Mouse (Mus musculus) limb, embryonic 13.5 days (tissue): ENCODE measurements around the gene Asf1b. TPM values are rescaled to one million over a fixed set of nuclear protein-coding genes. Genes with fewer than 3 reads are reported as not detected.
A peak's percentile ranks its signal among the peaks of the same experiment; 100 is the strongest.

Experiments
- ATAC-seq: fragments of 200-750 bp; cut with Nextera tagmentation; 2 replicates; pipeline ENCODE4 v1.8.0; 2017; ENCODE audit warnings: low read depth, moderate number of reproducible peaks, moderate TSS enrichment; ENCODE audit not compliant: low FRiP score
- H3K27ac ChIP-seq: fragments of 300-500 bp; sonication (generic); 2 replicates; pipeline ENCODE4 v1.5.1; 2015; ENCODE audit warnings: inconsistent platforms, mild to moderate bottlenecking, moderate library complexity
- H3K27me3 ChIP-seq: fragments of 300-500 bp; sonication (generic); 2 replicates; pipeline ENCODE4 v1.6.1; 2015; ENCODE audit warnings: mild to moderate bottlenecking, inconsistent platforms
- H3K36me3 ChIP-seq: fragments of 300-500 bp; sonication (generic); 2 replicates; pipeline ENCODE4 v1.6.1; 2015; ENCODE audit warnings: inconsistent platforms, mild to moderate bottlenecking, moderate library complexity
- H3K4me1 ChIP-seq: fragments of 300-500 bp; sonication (generic); 2 replicates; pipeline ENCODE4 v1.6.1; 2015; ENCODE audit warnings: inconsistent platforms
- H3K4me2 ChIP-seq: fragments of 300-500 bp; sonication (generic); replicated peaks from 2 replicates; pipeline ENCODE4 v1.6.1; 2015; ENCODE audit warnings: inconsistent platforms, mild to moderate bottlenecking, moderate library complexity
- H3K4me3 ChIP-seq: fragments of 300-500 bp; sonication (generic); 2 replicates; pipeline ENCODE4 v1.5.1; 2015; ENCODE audit warnings: moderate library complexity, mild to moderate bottlenecking, inconsistent platforms
- H3K9ac ChIP-seq: fragments of 300-500 bp; sonication (generic); 2 replicates; pipeline ENCODE4 v1.6.1; 2015; ENCODE audit warnings: mild to moderate bottlenecking, inconsistent platforms
- H3K9me3 ChIP-seq: fragments of 300-500 bp; sonication (generic); 2 replicates; pipeline ENCODE4 v1.6.1; 2016; ENCODE audit warnings: inconsistent platforms
- WGBS: fragments of 180-500 bp; shearing (Covaris S2); methylation state at CpG from one replicate; pipeline ENCODE4 v1.1.7; 2015; 5-methylcytosine and 5-hydroxymethylcytosine counted together
- polyA plus RNA-seq: library from polyadenylated mRNA; unstranded; fragments of >200 nt; fragmentation: Nextera tagmentation; extraction: Ambion mirVana; gene quantifications from 2 replicates; pipeline ENCODE4 v1.2.1, GENCODE M21; 2015

The Asf1b gene
- polyA plus RNA-seq = 51.4 and 52.9 TPM in 2 replicates

- peak within 1 kb of the TSS; percentile 91 for H3K4me2 ChIP-seq
- peaks cover 19% of the 10 kb centered on the region for H3K4me1 ChIP-seq
- H3K4me3 ChIP-seq = peak within 1 kb of the TSS; percentile 62
- peak; percentile 97 for ATAC-seq
- under 1% methylated on average over 75 of the region's 75 CpGs for WGBS
- no peak within 1 kb of the TSS for H3K27ac ChIP-seq
- peak within 1 kb of the TSS; percentile 67 for H3K9ac ChIP-seq
- no peaks in the 10 kb centered on the region for H3K36me3 ChIP-seq
- no peaks in the 10 kb centered on the region for H3K9me3 ChIP-seq
- no peaks in the 10 kb centered on the region for H3K27me3 ChIP-seq
Measured at GRCm38 (mm10) chr8:83955106-83955957, at the start of gene Asf1b, which contains the start of gene Gm10644. Gene Asf1b, plus strand, starts transcription at chr8:83955507. Gene Gm10644, minus strand, starts transcription at chr8:83955205.

- Histone ChIP-seq H3K36me3 (peaks cover 28% of the 10 kb centered on the region), H3K4me1 (peaks cover 59% of the 10 kb centered on the region)
Measured at GRCm38 (mm10) chr8:83908583-83908982, 46.7 kb upstream of the Asf1b start.

GRCm38 (mm10) chr8:83909311-83909710, 46.0 kb upstream of the Asf1b start:
- ATAC-seq = no peak
- no peaks in the 10 kb centered on the region for H3K9me3 ChIP-seq
- peaks cover 57% of the 10 kb centered on the region for H3K4me1 ChIP-seq
- H3K4me3 ChIP-seq = no peak overlapping the region
- WGBS = 53% methylated on average over 8 of the region's 8 CpGs
- no peaks in the 10 kb centered on the region for H3K27me3 ChIP-seq
- no peak overlapping the region for H3K4me2 ChIP-seq
- H3K9ac ChIP-seq = no peak overlapping the region
- peaks cover 28% of the 10 kb centered on the region for H3K36me3 ChIP-seq
- H3K27ac ChIP-seq = no peak overlapping the region

More at GRCm38 (mm10) chr8:83908583-83908982, 46.7 kb upstream of the Asf1b start:
- no peak overlapping the region for H3K4me3 ChIP-seq
- no peaks in the 10 kb centered on the region for H3K9me3 ChIP-seq
- ATAC-seq = no peak
- no peaks in the 10 kb centered on the region for H3K27me3 ChIP-seq
- no peak overlapping the region for H3K9ac ChIP-seq
- 81% methylated on average over 6 of the region's 6 CpGs for WGBS
- H3K27ac ChIP-seq = no peak overlapping the region
- H3K4me2 ChIP-seq = no peak overlapping the region

- no peak overlapping the region for H3K4me3 ChIP-seq
- no peaks in the 10 kb centered on the region for H3K27me3 ChIP-seq
- WGBS = 67% methylated on average over 5 of the region's 5 CpGs
- H3K4me1 ChIP-seq = peaks cover 47% of the 10 kb centered on the region
- peaks cover 23% of the 10 kb centered on the region for H3K36me3 ChIP-seq
- H3K9ac ChIP-seq = no peak overlapping the region
- no peak overlapping the region for H3K4me2 ChIP-seq
- no peak for ATAC-seq
- H3K27ac ChIP-seq = no peak overlapping the region
- no peaks in the 10 kb centered on the region for H3K9me3 ChIP-seq
Measured at GRCm38 (mm10) chr8:83911809-83912731, 43.2 kb upstream of the Asf1b start.

- no peak overlapping the region for H3K9ac ChIP-seq
- H3K4me3 ChIP-seq = no peak overlapping the region
- H3K4me1 ChIP-seq = peaks cover 41% of the 10 kb centered on the region
- WGBS = 92% methylated on average over 3 of the region's 3 CpGs
- H3K36me3 ChIP-seq = peaks cover 40% of the 10 kb centered on the region
- no peak overlapping the region for H3K4me2 ChIP-seq
- ATAC-seq = no peak
- H3K27ac ChIP-seq = no peak overlapping the region
- no peaks in the 10 kb centered on the region for H3K9me3 ChIP-seq
- no peaks in the 10 kb centered on the region for H3K27me3 ChIP-seq
Measured at GRCm38 (mm10) chr8:83914232-83914631, 41.1 kb upstream of the Asf1b start.

- ATAC-seq = no peak
- Histone ChIP-seq H3K27ac (no peak overlapping the region), H3K9me3 (no peaks in the 10 kb centered on the region), H3K27me3 (no peaks in the 10 kb centered on the region), H3K4me2 (no peak overlapping the region), H3K9ac (0 out of 2 replicates have a peak overlapping the region, but pooled peaks have one; percentile 19), H3K4me3 (no peak overlapping the region), H3K4me1 (peaks cover 36% of the 10 kb centered on the region), H3K36me3 (peaks cover 41% of the 10 kb centered on the region)
- WGBS = 39% methylated on average over 5 of the region's 5 CpGs
Measured at GRCm38 (mm10) chr8:83914860-83915259, 40.4 kb upstream of the Asf1b start.

GRCm38 (mm10) chr8:83916015-83916414, 39.3 kb upstream of the Asf1b start:
- peaks cover 48% of the 10 kb centered on the region for H3K36me3 ChIP-seq

GRCm38 (mm10) chr8:83917566-83917965, 37.7 kb upstream of the Asf1b start:
- ATAC-seq = no peak
- no peak overlapping the region for H3K9ac ChIP-seq
- H3K27ac ChIP-seq = no peak overlapping the region
- peaks cover 16% of the 10 kb centered on the region for H3K4me1 ChIP-seq
- WGBS = 79% methylated on average over 6 of the region's 6 CpGs
- no peaks in the 10 kb centered on the region for H3K27me3 ChIP-seq
- peaks cover 61% of the 10 kb centered on the region for H3K36me3 ChIP-seq
- no peaks in the 10 kb centered on the region for H3K9me3 ChIP-seq
- H3K4me2 ChIP-seq = no peak overlapping the region
- H3K4me3 ChIP-seq = no peak overlapping the region

More at GRCm38 (mm10) chr8:83916015-83916414, 39.3 kb upstream of the Asf1b start:
- WGBS = 78% methylated on average over 5 of the region's 5 CpGs
- peaks cover 27% of the 10 kb centered on the region for H3K4me1 ChIP-seq
- H3K9me3 ChIP-seq = no peaks in the 10 kb centered on the region
- no peak overlapping the region for H3K27ac ChIP-seq
- no peak overlapping the region for H3K4me3 ChIP-seq
- no peak for ATAC-seq
- no peaks in the 10 kb centered on the region for H3K27me3 ChIP-seq
- no peak overlapping the region for H3K9ac ChIP-seq
- no peak overlapping the region for H3K4me2 ChIP-seq

- no peaks in the 10 kb centered on the region for H3K9me3 ChIP-seq
- H3K4me3 ChIP-seq = no peak overlapping the region
- 74% methylated on average over 3 of the region's 3 CpGs for WGBS
- no peak overlapping the region for H3K4me2 ChIP-seq
- H3K27me3 ChIP-seq = no peaks in the 10 kb centered on the region
- no peaks in the 10 kb centered on the region for H3K4me1 ChIP-seq
- peaks cover 90% of the 10 kb centered on the region for H3K36me3 ChIP-seq
- H3K9ac ChIP-seq = no peak overlapping the region
- no peak for ATAC-seq
- H3K27ac ChIP-seq = no peak overlapping the region
Measured at GRCm38 (mm10) chr8:83921558-83921957, 33.7 kb upstream of the Asf1b start.

- 93% methylated on average over 8 of the region's 8 CpGs for WGBS
- no peaks in the 10 kb centered on the region for H3K4me1 ChIP-seq
- no peak for ATAC-seq
- H3K36me3 ChIP-seq = peaks cover 90% of the 10 kb centered on the region
- no peaks in the 10 kb centered on the region for H3K27me3 ChIP-seq
- H3K4me3 ChIP-seq = no peak overlapping the region
- H3K27ac ChIP-seq = no peak overlapping the region
- no peak overlapping the region for H3K4me2 ChIP-seq
- H3K9me3 ChIP-seq = no peaks in the 10 kb centered on the region
- no peak overlapping the region for H3K9ac ChIP-seq
Measured at GRCm38 (mm10) chr8:83922727-83923126, 32.6 kb upstream of the Asf1b start.

GRCm38 (mm10) chr8:83924585-83924984, 30.7 kb upstream of the Asf1b start:
- ATAC-seq = no peak
- Histone ChIP-seq H3K9me3 (no peaks in the 10 kb centered on the region), H3K9ac (no peak overlapping the region), H3K27ac (no peak overlapping the region), H3K36me3 (peaks cover 90% of the 10 kb centered on the region), H3K27me3 (no peaks in the 10 kb centered on the region), H3K4me3 (no peak overlapping the region), H3K4me2 (no peak overlapping the region), H3K4me1 (no peaks in the 10 kb centered on the region)
- WGBS = 87% methylated on average over 5 of the region's 5 CpGs

GRCm38 (mm10) chr8:83926266-83926665, 29.0 kb upstream of the Asf1b start:
- no peak overlapping the region for H3K9ac ChIP-seq
- no peaks in the 10 kb centered on the region for H3K27me3 ChIP-seq
- H3K4me3 ChIP-seq = no peak overlapping the region
- no peaks in the 10 kb centered on the region for H3K4me1 ChIP-seq
- 74% methylated on average over 7 of the region's 7 CpGs for WGBS
- H3K27ac ChIP-seq = no peak overlapping the region
- no peak for ATAC-seq
- no peaks in the 10 kb centered on the region for H3K9me3 ChIP-seq
- peaks cover 92% of the 10 kb centered on the region for H3K36me3 ChIP-seq
- H3K4me2 ChIP-seq = no peak overlapping the region
